Mouse (Mus musculus) forebrain, embryonic 16.5 days (tissue): ENCODE measurements around the gene Cysltr1. TPM values are rescaled to one million over a fixed set of nuclear protein-coding genes. Genes with fewer than 3 reads are reported as not detected.

Experiments used
- ATAC-seq: fragments of 200-750 bp; cut with Nextera tagmentation; 2 replicates; pipeline ENCODE4 v1.8.0; 2017; ENCODE audit warnings: mild to moderate bottlenecking, moderate library complexity
- H3K27ac ChIP-seq: fragments of 300-500 bp; sonication (generic); 2 replicates; pipeline ENCODE4 v1.5.1; 2014; ENCODE audit warnings: low read length, control low read depth
- H3K27me3 ChIP-seq: fragments of 300-500 bp; sonication (generic); replicated peaks from 2 replicates; pipeline ENCODE4 v1.6.1; 2014; ENCODE audit warnings: low read length; ENCODE audit not compliant: control insufficient read depth, insufficient read depth
- H3K36me3 ChIP-seq: fragments of 300-500 bp; sonication (generic); 2 replicates; pipeline ENCODE4 v1.6.1; 2014; ENCODE audit not compliant: control insufficient read depth, insufficient read depth
- H3K4me1 ChIP-seq: fragments of 300-500 bp; sonication (generic); replicated peaks from 2 replicates; pipeline ENCODE4 v1.6.1; 2014; ENCODE audit warnings: low read length; ENCODE audit not compliant: control insufficient read depth, insufficient read depth
- H3K4me2 ChIP-seq: fragments of 300-500 bp; sonication (generic); 2 replicates; pipeline ENCODE4 v1.6.1; 2014; ENCODE audit warnings: mild to moderate bottlenecking, low read length, control low read depth
- H3K4me3 ChIP-seq: fragments of 300-500 bp; sonication (generic); replicated peaks from 2 replicates; pipeline ENCODE4 v1.5.1; 2014; ENCODE audit warnings: mild to moderate bottlenecking, low read length, control low read depth
- H3K9ac ChIP-seq: fragments of 300-500 bp; sonication (generic); replicated peaks from 2 replicates; pipeline ENCODE4 v1.6.1; 2014; ENCODE audit warnings: low read depth, low read length, control low read depth
- H3K9me3 ChIP-seq: fragments of 300-500 bp; sonication (generic); 2 replicates; pipeline ENCODE4 v1.6.1; 2016; ENCODE audit warnings: low read length; ENCODE audit not compliant: control insufficient read depth
- WGBS: fragments of 180-500 bp; shearing (Covaris S2); extraction: QIAGEN DNeasy Blood & Tissue Kit; methylation state at CpG from one replicate; pipeline ENCODE4 v1.1.7; 2014; 5-methylcytosine and 5-hydroxymethylcytosine counted together
- polyA plus RNA-seq: library from polyadenylated mRNA; unstranded; fragments of >200 nt; fragmentation: Nextera tagmentation; extraction: Ambion mirVana; gene quantifications from 2 replicates; pipeline ENCODE4 v1.2.1, GENCODE M21; 2015

The Cysltr1 gene
- polyA plus RNA-seq, 1 experiment from 2014 or later = 0.27 TPM

GRCm38 (mm10) chrX:106582886-106583285, 20.6 kb downstream of the Cysltr1 start, which contains the start of gene Gm5127:
Gene Gm5127 (plus strand): TSS chrX:106583186.
- Histone ChIP-seq H3K36me3 (no peaks in the 10 kb centered on the region), H3K4me3 (no peak within 1 kb of the TSS), H3K4me2 (no peak within 1 kb of the TSS), H3K4me1 (no peaks in the 10 kb centered on the region), H3K9ac (no peak within 1 kb of the TSS), H3K9me3 (no peaks in the 10 kb centered on the region), H3K27ac (no peak within 1 kb of the TSS), H3K27me3 (no peaks in the 10 kb centered on the region)
- ATAC-seq = no peak
- WGBS = 68% methylated on average over 3 of the region's 3 CpGs

- Histone ChIP-seq H3K27ac (no peak overlapping the region), H3K4me1 (no peaks in the 10 kb centered on the region), H3K4me3 (no peak overlapping the region), H3K9ac (no peak overlapping the region), H3K36me3 (no peaks in the 10 kb centered on the region), H3K9me3 (no peaks in the 10 kb centered on the region), H3K27me3 (no peaks in the 10 kb centered on the region), H3K4me2 (no peak overlapping the region)
- no peak for ATAC-seq
- WGBS = 44% methylated on average over 2 of the region's 2 CpGs
Measured at GRCm38 (mm10) chrX:106582197-106582596, 21.3 kb downstream of the Cysltr1 start.

- no peak overlapping the region for H3K27ac ChIP-seq
- no peaks in the 10 kb centered on the region for H3K9me3 ChIP-seq
- no peak overlapping the region for H3K4me3 ChIP-seq
- H3K4me1 ChIP-seq = no peaks in the 10 kb centered on the region
- H3K36me3 ChIP-seq = no peaks in the 10 kb centered on the region
- ATAC-seq = no peak
- H3K4me2 ChIP-seq = no peak overlapping the region
- no peaks in the 10 kb centered on the region for H3K27me3 ChIP-seq
- H3K9ac ChIP-seq = no peak overlapping the region
Measured at GRCm38 (mm10) chrX:106580410-106580809, 23.1 kb downstream of the Cysltr1 start.

- no peaks in the 10 kb centered on the region for H3K36me3 ChIP-seq
- ATAC-seq = no peak
- no peaks in the 10 kb centered on the region for H3K4me1 ChIP-seq
- no peak overlapping the region for H3K4me2 ChIP-seq
- 38% methylated on average over 3 of the region's 3 CpGs for WGBS
- H3K27me3 ChIP-seq = no peaks in the 10 kb centered on the region
- no peak overlapping the region for H3K9ac ChIP-seq
- no peaks in the 10 kb centered on the region for H3K9me3 ChIP-seq
- H3K4me3 ChIP-seq = no peak overlapping the region
- no peak overlapping the region for H3K27ac ChIP-seq
Measured at GRCm38 (mm10) chrX:106578966-106579365, 24.5 kb downstream of the Cysltr1 start.

- 84% methylated on average over 2 of the region's 2 CpGs for WGBS
- Histone ChIP-seq H3K9me3 (no peaks in the 10 kb centered on the region), H3K4me3 (no peak overlapping the region), H3K27me3 (no peaks in the 10 kb centered on the region), H3K4me1 (no peaks in the 10 kb centered on the region), H3K4me2 (no peak overlapping the region), H3K27ac (no peak overlapping the region), H3K9ac (no peak overlapping the region), H3K36me3 (no peaks in the 10 kb centered on the region)
- ATAC-seq = no peak
Measured at GRCm38 (mm10) chrX:106555457-106555856, 48.0 kb downstream of the Cysltr1 start.

GRCm38 (mm10) chrX:106536359-106536758, 67.1 kb downstream of the Cysltr1 start:
- Histone ChIP-seq H3K4me3 (no peak overlapping the region), H3K4me2 (no peak overlapping the region), H3K27me3 (no peaks in the 10 kb centered on the region), H3K9me3 (no peaks in the 10 kb centered on the region), H3K27ac (no peak overlapping the region), H3K4me1 (no peaks in the 10 kb centered on the region), H3K36me3 (no peaks in the 10 kb centered on the region), H3K9ac (no peak overlapping the region)
- ATAC-seq = no peak
- 34% methylated on average over 3 of the region's 3 CpGs for WGBS

Other genes starting within 250 kb of the Cysltr1 start
- gene Fndc3c1, start 118.3 kb downstream of the Cysltr1 start, polyA plus RNA-seq = 0.20 and 0.21 TPM in 2 replicates
- 0.15 and 0.19 TPM in 2 replicates for gene Gm5127, start 20.5 kb downstream of the Cysltr1 start, polyA plus RNA-seq
- gene Rtl3, start 237.0 kb upstream of the Cysltr1 start, polyA plus RNA-seq = 0.76 and 2.0 TPM in 2 replicates